Mouse (Mus musculus): ENCODE results near the gene Fam122a.

The Fam122a gene

GRCm38 (mm10) chr19:24486433-24487296 lies 9.5 kb upstream of the Fam122a start:
- DNase-seq, result no peak

- no peak for DNase-seq
These were observed 7.5 kb upstream of the Fam122a start for GRCm38 (mm10) chr19:24484612-24485194.

- no peak for DNase-seq
These were observed 3.8 kb upstream of the Fam122a start for GRCm38 (mm10) chr19:24480916-24481315.

- peak; percentile 39 for DNase-seq
These were observed 695 bp downstream of the Fam122a start for GRCm38 (mm10) chr19:24476461-24476860.

- no peak for DNase-seq
These were observed 1.9 kb downstream of the Fam122a start for GRCm38 (mm10) chr19:24475281-24475680.

- DNase-seq, result no peak
These were observed 4.6 kb downstream of the Fam122a start for GRCm38 (mm10) chr19:24472512-24472911.

- no peak for DNase-seq
These were observed 5.6 kb downstream of the Fam122a start for GRCm38 (mm10) chr19:24471538-24471937.

GRCm38 (mm10) chr19:24469216-24469615 lies 7.9 kb downstream of the Fam122a start:
- no peak for DNase-seq

GRCm38 (mm10) chr19:24468616-24469015 lies 8.5 kb downstream of the Fam122a start:
- DNase-seq, result no peak

GRCm38 (mm10) chr19:24463011-24463410 lies 14.1 kb downstream of the Fam122a start:
- DNase-seq, result no peak

- peak; percentile 52 for DNase-seq
These were observed 20.4 kb downstream of the Fam122a start for GRCm38 (mm10) chr19:24456591-24457231.

- DNase-seq, result no peak
These were observed 21.8 kb downstream of the Fam122a start for GRCm38 (mm10) chr19:24455249-24455960.

- DNase-seq, result no peak
These were observed 22.7 kb downstream of the Fam122a start for GRCm38 (mm10) chr19:24454451-24454850.

- peak; percentile 27 for DNase-seq
These were observed 23.8 kb downstream of the Fam122a start for GRCm38 (mm10) chr19:24453379-24453778.

GRCm38 (mm10) chr19:24452441-24452898 lies 24.7 kb downstream of the Fam122a start:
- no peak for DNase-seq

GRCm38 (mm10) chr19:24451626-24452025 lies 25.5 kb downstream of the Fam122a start:
- no peak for DNase-seq

- no peak for DNase-seq
These were observed 26.4 kb downstream of the Fam122a start for GRCm38 (mm10) chr19:24450740-24451139.

- DNase-seq, result no peak
These were observed 32.8 kb downstream of the Fam122a start for GRCm38 (mm10) chr19:24444322-24444721.

- no peak for DNase-seq
These were observed 37.4 kb downstream of the Fam122a start for GRCm38 (mm10) chr19:24439715-24440114.

- peak; percentile 60 for DNase-seq
These were observed 42.9 kb downstream of the Fam122a start for GRCm38 (mm10) chr19:24434291-24434690.

- DNase-seq, result no peak
These were observed 44.7 kb downstream of the Fam122a start for GRCm38 (mm10) chr19:24432447-24432846.

GRCm38 (mm10) chr19:24431381-24431780 lies 45.8 kb downstream of the Fam122a start:
- no peak for DNase-seq

GRCm38 (mm10) chr19:24428011-24428410 lies 49.1 kb downstream of the Fam122a start:
- no peak for DNase-seq
